Mouse (Mus musculus) cortical plate, adult 2 months (tissue): ENCODE measurements at regions not wholly inside any gene's neighbourhood (a gene's known extent, or its start where the extent isn't known, plus 50 kb on each side); places are given as distances from the start of the nearest gene placed in this dataset.

Experiments used
- H3K27ac ChIP-seq: fragments of 200-500 bp; 2 replicates; pipeline ENCODE4 v1.5.1; 2012; ENCODE audit warnings: low read length, control low read depth, inconsistent platforms; ENCODE audit not compliant: insufficient read depth
- H3K4me1 ChIP-seq: fragments of 200-500 bp; 2 replicates; pipeline ENCODE4 v1.6.1; 2011; ENCODE audit warnings: low read length; ENCODE audit not compliant: control insufficient read depth, insufficient read depth
- H3K4me3 ChIP-seq: fragments of 200-500 bp; 2 replicates; pipeline ENCODE4 v1.5.1; 2011; ENCODE audit warnings: mild to moderate bottlenecking, low read length, control low read depth; ENCODE audit not compliant: insufficient read depth
- CTCF ChIP-seq: fragments of 200-500 bp; IDR thresholded peaks from 2 replicates; pipeline ENCODE4 v1.5.1; 2011; ENCODE audit warnings: mild to moderate bottlenecking, control low read depth, low read length; ENCODE audit not compliant: insufficient read depth; ENCODE audit errors: extremely low read depth
- POLR2A ChIP-seq: fragments of 200-500 bp; IDR thresholded peaks from 2 replicates; pipeline ENCODE4 v1.6.1; 2011; ENCODE audit warnings: mild to moderate bottlenecking, low read length, control low read depth; ENCODE audit not compliant: insufficient read depth; ENCODE audit errors: extremely low read depth

- Histone ChIP-seq H3K27ac (no peak overlapping the region), H3K4me1 (no peaks in the 10 kb centered on the region), H3K4me3 (no peak overlapping the region)
- TF ChIP-seq POLR2A, result no peak
- TF ChIP-seq CTCF, result no peak
Measured at GRCm38 (mm10) chr14:74511521-74511920, 129.1 kb upstream of the Htr2a start.

DNA sequence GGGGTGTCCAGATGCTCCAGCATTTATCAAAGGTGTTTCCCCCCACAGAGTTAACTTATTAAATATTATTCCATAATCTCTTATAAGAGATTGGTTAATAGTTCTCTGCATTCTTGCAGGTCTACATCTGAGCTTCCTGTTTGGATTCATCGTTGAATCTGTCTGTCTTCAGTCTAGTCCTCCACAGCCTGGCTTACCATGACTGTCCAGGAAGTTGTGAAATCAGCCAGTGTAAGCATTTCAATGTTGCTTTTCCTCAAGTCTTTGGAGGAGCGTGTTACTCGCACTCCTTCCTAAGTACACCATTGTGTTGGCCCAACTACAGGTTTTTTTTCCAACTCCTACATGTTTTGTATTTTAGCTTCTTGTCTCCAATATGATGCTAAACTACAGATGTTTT lies 124.2 kb upstream of the Htr2a start:
- TF ChIP-seq CTCF, result no peak
- TF ChIP-seq POLR2A, result no peak
- H3K4me1 ChIP-seq, result no peaks in the 10 kb centered on the region
- no peak overlapping the region for H3K27ac ChIP-seq
- no peak overlapping the region for H3K4me3 ChIP-seq

GRCm38 (mm10) chr14:74519531-74519930 lies 121.1 kb upstream of the Htr2a start:
- no peaks in the 10 kb centered on the region for H3K4me1 ChIP-seq
- H3K4me3 ChIP-seq, result no peak overlapping the region
- TF ChIP-seq POLR2A (no peak), CTCF (no peak)
- H3K27ac ChIP-seq, result no peak overlapping the region

GRCm38 (mm10) chr14:74521669-74522068 lies 119.0 kb upstream of the Htr2a start:
- no peak overlapping the region for H3K27ac ChIP-seq
- TF ChIP-seq POLR2A (no peak), CTCF (no peak)
- H3K4me3 ChIP-seq, result no peak overlapping the region
- no peaks in the 10 kb centered on the region for H3K4me1 ChIP-seq

- Histone ChIP-seq H3K27ac (no peak overlapping the region), H3K4me3 (no peak overlapping the region), H3K4me1 (no peaks in the 10 kb centered on the region)
- TF ChIP-seq CTCF (no peak), POLR2A (no peak)
Measured at GRCm38 (mm10) chr14:74527246-74527645, 113.4 kb upstream of the Htr2a start.

GRCm38 (mm10) chr14:74529368-74529951 lies 111.2 kb upstream of the Htr2a start:
- Histone ChIP-seq H3K4me1 (no peaks in the 10 kb centered on the region), H3K4me3 (no peak overlapping the region)
- TF ChIP-seq POLR2A (no peak), CTCF (no peak)

DNA sequence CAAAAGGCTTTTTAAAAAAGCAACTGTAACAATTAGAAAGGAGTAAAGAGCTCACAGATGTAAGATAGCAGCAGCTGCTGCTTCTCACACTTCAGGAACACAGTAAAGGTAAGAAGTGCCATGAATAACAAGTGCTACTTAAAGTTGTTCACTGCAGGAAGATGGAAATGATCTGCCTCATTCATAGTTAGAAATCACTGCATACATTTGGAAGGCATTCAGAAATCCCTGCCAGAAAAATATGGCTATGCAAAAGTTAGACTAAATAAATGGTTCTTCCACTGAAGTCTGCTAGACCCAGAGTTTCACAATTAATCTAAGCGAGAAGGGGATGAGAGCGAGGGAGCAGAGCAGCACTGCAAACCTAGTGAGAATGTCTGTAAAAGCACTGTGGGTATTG lies 102.5 kb upstream of the Htr2a start:
- Histone ChIP-seq H3K4me3 (no peak overlapping the region), H3K27ac (no peak overlapping the region), H3K4me1 (peaks cover 2% of the 10 kb centered on the region; the same call in 1 of the 2 replicates)
- TF ChIP-seq POLR2A, result no peak
- TF ChIP-seq CTCF, result no peak

More at GRCm38 (mm10) chr14:74529368-74529951, 111.2 kb upstream of the Htr2a start:
- H3K27ac ChIP-seq, result no peak overlapping the region

DNA sequence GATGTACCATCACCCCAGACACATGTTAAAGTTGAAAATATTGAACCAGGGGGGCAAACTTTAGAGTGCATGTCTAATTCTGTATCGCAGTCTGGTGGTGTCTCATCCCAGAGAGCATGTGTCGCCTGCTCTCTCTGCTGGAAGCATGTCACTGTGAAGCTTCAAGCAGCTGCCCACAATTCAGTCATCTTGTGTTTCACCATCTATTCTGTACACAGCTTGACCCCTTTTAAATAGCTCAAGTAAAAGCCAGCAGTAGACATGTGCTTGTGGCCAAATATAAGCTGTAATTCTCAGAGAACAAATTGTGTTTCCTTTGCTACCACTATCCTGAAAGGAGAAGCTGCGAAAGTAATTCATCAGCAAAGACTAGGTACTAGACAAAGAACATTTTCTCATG lies 96.6 kb upstream of the Htr2a start:
- Histone ChIP-seq H3K4me1 (no peaks in the 10 kb centered on the region), H3K27ac (no peak overlapping the region), H3K4me3 (no peak overlapping the region)
- no peak for TF ChIP-seq POLR2A
- no peak for TF ChIP-seq CTCF

DNA sequence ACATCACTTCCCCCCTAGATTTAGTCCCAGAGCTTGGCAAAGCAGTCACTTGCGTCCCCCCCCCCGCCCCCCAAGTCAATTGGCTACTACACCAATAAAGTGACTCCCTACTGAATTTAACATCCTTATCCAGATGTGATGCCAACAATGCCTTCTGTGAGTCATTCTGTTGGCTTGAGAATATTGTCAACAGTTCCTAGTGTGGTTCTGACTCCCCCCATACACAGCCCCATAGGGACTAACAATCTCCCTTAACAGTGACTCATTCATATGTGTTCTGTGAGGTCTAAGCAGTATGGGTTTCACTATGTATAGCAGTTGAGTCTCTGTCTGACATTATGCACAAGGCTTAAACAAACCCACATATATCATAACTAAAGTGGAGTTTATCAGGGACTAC lies 89.5 kb upstream of the Htr2a start:
- H3K4me1 ChIP-seq, result no peaks in the 10 kb centered on the region
- TF ChIP-seq POLR2A (no peak), CTCF (no peak)
- no peak overlapping the region for H3K27ac ChIP-seq
- H3K4me3 ChIP-seq, result no peak overlapping the region

- TF ChIP-seq POLR2A, result no peak
- TF ChIP-seq CTCF, result no peak
- Histone ChIP-seq H3K4me3 (no peak overlapping the region), H3K27ac (no peak overlapping the region), H3K4me1 (no peaks in the 10 kb centered on the region)
Measured at GRCm38 (mm10) chr14:74553636-74554035, 87.0 kb upstream of the Htr2a start.
